Mouse (Mus musculus): ENCODE results near the gene Olfr921. TPM values are rescaled to one million over a fixed set of nuclear protein-coding genes. Genes with fewer than 3 reads are reported as not detected.

Gene Olfr921
- total RNA-seq (2021) = not detected
- long read RNA-seq, experiment 1 = 0 reads
- long read RNA-seq, experiment 2 = 0 reads

DNA sequence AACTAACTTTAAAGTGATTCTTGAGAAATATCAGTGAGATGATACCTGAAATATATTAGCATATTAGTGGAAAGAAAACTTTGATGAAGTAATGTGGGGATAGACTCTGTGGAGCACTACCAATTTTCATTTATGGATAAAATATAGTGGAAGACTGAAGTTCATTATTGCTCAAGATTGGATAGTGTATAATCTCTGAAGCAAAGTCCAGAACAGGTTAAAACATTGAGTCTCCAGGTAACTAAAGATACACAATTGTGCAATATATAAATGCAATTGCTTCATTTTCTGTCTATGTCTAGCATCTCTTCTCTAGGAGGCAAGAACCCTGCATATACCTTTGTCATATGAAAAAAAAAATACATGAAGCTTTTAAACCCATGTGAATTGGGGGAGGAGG is at the start of gene Olfr921:
TSS of gene Olfr921 (plus strand) at position 301 of the 400 bp plus-strand sequence.
- no peak for DNase-seq

DNA sequence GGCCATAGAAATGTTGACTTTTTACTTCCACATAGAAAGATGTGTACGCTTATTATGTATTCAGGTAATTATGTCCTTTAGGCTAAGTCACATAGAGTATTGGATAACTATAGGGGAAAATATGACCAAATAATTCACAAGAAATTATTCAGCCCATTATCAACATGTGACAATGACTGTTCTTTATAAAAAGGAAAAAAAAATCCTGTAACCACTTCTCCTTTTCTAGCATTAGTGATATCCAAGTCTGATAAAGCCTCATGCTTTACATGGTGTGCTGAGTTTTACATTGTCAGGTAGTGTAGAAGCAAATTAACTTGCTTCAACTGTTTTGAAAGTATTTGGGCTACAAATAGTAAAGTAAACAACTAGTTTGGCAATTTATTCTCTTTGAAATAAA is 48.8 kb upstream of the Olfr921 start:
- no peak for DNase-seq

GRCm38 (mm10) chr9:38728218-38728617 is 44.6 kb upstream of the Olfr921 start:
- no peak for DNase-seq

GRCm38 (mm10) chr9:38741408-38741807 is 31.5 kb upstream of the Olfr921 start:
- no peak for DNase-seq

- no peak for DNase-seq
Measured at GRCm38 (mm10) chr9:38744619-38745315, 28.1 kb upstream of the Olfr921 start.

GRCm38 (mm10) chr9:38751999-38752398 is 20.9 kb upstream of the Olfr921 start, which contains the start of gene Olfr920:
TSS of gene Olfr920 (plus strand) at chr9:38752299.
- DNase-seq = no peak

GRCm38 (mm10) chr9:38792689-38793088 is 19.8 kb downstream of the Olfr921 start:
- DNase-seq = no peak

DNA sequence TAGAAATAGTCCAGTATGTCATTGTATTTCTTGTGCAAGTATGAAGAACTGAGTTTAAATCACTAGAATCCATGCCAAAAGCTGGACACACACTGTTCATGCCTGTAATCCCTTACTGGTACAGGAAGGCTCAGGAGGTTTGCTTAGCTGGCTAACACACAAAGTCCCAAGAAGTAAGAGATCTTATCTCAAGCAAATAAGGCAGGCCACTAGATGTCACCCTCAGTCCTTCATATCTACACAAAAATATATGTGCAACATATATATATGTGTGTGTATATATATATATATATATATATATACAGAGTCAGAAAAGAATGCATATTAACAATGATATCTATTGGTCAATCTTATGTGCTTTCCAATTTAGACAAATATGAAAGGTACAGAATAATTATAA is 32.8 kb downstream of the Olfr921 start:
- no peak for DNase-seq

- DNase-seq = no peak
Measured at GRCm38 (mm10) chr9:38814314-38814713, 41.4 kb downstream of the Olfr921 start, which contains the start of gene Olfr922. TSS of gene Olfr922 (plus strand) at chr9:38814614.

GRCm38 (mm10) chr9:38815458-38815986 is 42.7 kb downstream of the Olfr921 start:
- DNase-seq = no peak

- DNase-seq = no peak
Measured at GRCm38 (mm10) chr9:38826245-38826644, 53.4 kb downstream of the Olfr921 start, which contains the start of gene Olfr923. TSS of gene Olfr923 (plus strand) at chr9:38826545.

Other genes starting within 250 kb of the Olfr921 start
- gene Olfr910, start 235.2 kb upstream of the Olfr921 start, total RNA-seq (2021) = not detected
- not detected for gene Olfr912, start 192.9 kb upstream of the Olfr921 start, total RNA-seq (2021)
- not detected for gene Olfr913, start 180.3 kb upstream of the Olfr921 start, total RNA-seq (2021)
- not detected for gene Olfr914, start 168.0 kb upstream of the Olfr921 start, total RNA-seq (2021)
- gene Olfr916, start 113.2 kb upstream of the Olfr921 start, total RNA-seq (2021) = not detected
- gene Olfr917, start 107.2 kb upstream of the Olfr921 start, total RNA-seq (2021) = not detected
- gene Olfr918, start 98.5 kb upstream of the Olfr921 start, total RNA-seq (2021) = not detected
- not detected for gene Olfr919, start 69.4 kb upstream of the Olfr921 start, total RNA-seq (2021)
- 10 to 100 TPM; 22.5 to 29.6 TPM for gene Vwa5a, start 54.8 kb upstream of the Olfr921 start, total RNA-seq (2021)
- gene Olfr920, start 20.8 kb upstream of the Olfr921 start, total RNA-seq (2021) = under 1 TPM; 0.07 to 0.12 TPM
- not detected for gene Olfr922, start 41.5 kb downstream of the Olfr921 start, total RNA-seq (2021)
- gene Olfr923, start 53.5 kb downstream of the Olfr921 start, total RNA-seq (2021) = not detected
- gene Olfr924, start 71.4 kb downstream of the Olfr921 start, total RNA-seq (2021) = not detected
- gene Olfr26, start 82.0 kb downstream of the Olfr921 start, total RNA-seq (2021) = not detected
- gene Olfr926, start 104.1 kb downstream of the Olfr921 start, total RNA-seq (2021) = not detected
- gene Olfr930, start 156.7 kb downstream of the Olfr921 start, total RNA-seq (2021) = not detected
- not detected for gene Olfr933, start 199.2 kb downstream of the Olfr921 start, total RNA-seq (2021)
- not detected for gene Olfr934, start 215.2 kb downstream of the Olfr921 start, total RNA-seq (2021)
- not detected for gene Olfr935, start 226.6 kb downstream of the Olfr921 start, total RNA-seq (2021)